8 mouse cellular contexts compared by ENCODE assay signal in the genomic region with DNA sequence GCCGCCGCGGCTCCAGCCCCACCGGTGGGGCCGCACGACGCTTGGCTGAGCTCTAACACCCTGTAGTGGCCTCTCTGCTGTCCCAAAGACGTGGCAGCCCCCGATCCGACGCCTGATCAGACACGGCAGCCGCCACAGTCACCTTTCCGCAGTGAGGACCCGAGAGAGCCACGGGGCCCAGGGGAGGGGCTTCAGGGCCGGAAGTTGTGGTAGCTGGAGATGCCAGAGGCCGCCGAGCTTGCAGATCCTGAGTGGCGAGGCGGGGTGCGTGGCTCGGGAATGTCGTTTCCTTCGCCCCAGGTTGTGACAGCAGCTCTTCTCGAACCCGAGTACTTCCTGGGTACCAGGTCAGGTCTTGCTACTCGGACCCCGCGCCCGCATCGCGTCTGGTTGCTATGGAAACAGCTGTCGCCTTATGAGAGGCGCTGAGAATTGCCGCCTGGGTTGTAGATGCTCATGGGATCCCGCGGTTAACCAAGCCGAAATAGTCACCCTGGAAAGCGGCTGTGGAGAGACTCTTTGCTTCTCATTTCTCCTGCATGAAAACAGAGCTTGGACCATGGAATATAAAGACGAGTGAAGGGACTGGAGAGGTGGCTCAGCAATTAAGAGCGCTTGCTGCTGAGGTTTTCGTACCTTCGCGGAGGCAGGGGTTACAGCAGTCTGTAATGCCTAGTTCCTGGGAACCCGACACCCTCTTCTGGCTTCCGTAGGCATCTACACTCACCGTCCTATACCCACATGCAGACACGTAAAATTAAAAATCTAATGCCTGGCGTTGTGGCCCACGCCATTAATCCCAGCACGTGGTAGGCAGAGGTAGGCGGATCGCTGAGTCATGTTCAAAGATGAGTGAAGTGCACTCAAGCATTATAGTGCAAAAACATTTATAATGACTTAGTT. TPM values are rescaled to one million over a fixed set of nuclear protein-coding genes. Genes with fewer than 3 reads are reported as not detected.
DNase-seq lines count a peak whose midpoint lies in the region; ATAC-seq and TF ChIP-seq lines count a peak whose summit lies in the region.

A gene (minus strand): TSS at position 26 of the 903 bp plus-strand sequence.

- WGBS in bone marrow, adult 2 months: 7% methylated on average over 54 of the region's 54 CpGs
- 8% methylated on average over 52 of the region's 54 CpGs for WGBS in embryonic facial prominence, embryonic 14.5 days
- WGBS in heart, adult 2 months: 7% methylated on average over 53 of the region's 54 CpGs
- WGBS in limb, embryonic 13.5 days: 8% methylated on average over 48 of the region's 54 CpGs
- WGBS in midbrain, embryonic 15.5 days: 7% methylated on average over 54 of the region's 54 CpGs

- H3K36me3 ChIP-seq in embryonic facial prominence, embryonic 14.5 days (ENCODE audit: control insufficient read depth, insufficient read depth, low read length): no peaks in the 10 kb centered on the region
- no peaks in the 10 kb centered on the region for H3K36me3 ChIP-seq in heart, adult 2 months (ENCODE audit: control insufficient read depth, insufficient read depth, low read length)
- no peaks in the 10 kb centered on the region for H3K36me3 ChIP-seq in limb, embryonic 13.5 days
- H3K36me3 ChIP-seq in midbrain, embryonic 15.5 days (replicated peaks): no peaks in the 10 kb centered on the region

- no peaks in the 10 kb centered on the region; the same call in 1 of the 2 replicates for H3K4me1 ChIP-seq in bone marrow, adult 2 months (ENCODE audit: control insufficient read depth, insufficient read depth, low read length)
- no peaks in the 10 kb centered on the region; the same call in 1 of the 2 replicates for H3K4me1 ChIP-seq in embryonic facial prominence, embryonic 14.5 days (ENCODE audit: control insufficient read depth, insufficient read depth, low read length)
- peaks cover 1% of the 10 kb centered on the region; the same call in 1 of the 2 replicates for H3K4me1 ChIP-seq in heart, adult 2 months (ENCODE audit: control insufficient read depth, insufficient read depth, low read length)
- peaks cover 4% of the 10 kb centered on the region; the same call in 1 of the 2 replicates for H3K4me1 ChIP-seq in limb, embryonic 13.5 days
- H3K4me1 ChIP-seq in midbrain, embryonic 15.5 days: peaks cover 7% of the 10 kb centered on the region

- H3K4me2 ChIP-seq in embryonic facial prominence, embryonic 14.5 days (ENCODE audit: low read depth, low read length): peak within 1 kb of the TSS; percentile 57
- H3K4me2 ChIP-seq in limb, embryonic 13.5 days (replicated peaks): peak within 1 kb of the TSS; percentile 66
- H3K4me2 ChIP-seq in midbrain, embryonic 15.5 days: peak within 1 kb of the TSS; percentile 62

- H3K9me3 ChIP-seq in embryonic facial prominence, embryonic 14.5 days (ENCODE audit: control insufficient read depth, low read length): no peaks in the 10 kb centered on the region
- H3K9me3 ChIP-seq in limb, embryonic 13.5 days: no peaks in the 10 kb centered on the region
- H3K9me3 ChIP-seq in midbrain, embryonic 15.5 days: no peaks in the 10 kb centered on the region

- no peaks in the 10 kb centered on the region for H3K27me3 ChIP-seq in embryonic facial prominence, embryonic 14.5 days (replicated peaks; ENCODE audit: control insufficient read depth, insufficient read depth, low read length)
- H3K27me3 ChIP-seq in heart, adult 2 months (ENCODE audit: control insufficient read depth, insufficient read depth, low read length): no peaks in the 10 kb centered on the region
- H3K27me3 ChIP-seq in limb, embryonic 13.5 days: no peaks in the 10 kb centered on the region
- H3K27me3 ChIP-seq in midbrain, embryonic 15.5 days (replicated peaks): no peaks in the 10 kb centered on the region

- H3K79me2 ChIP-seq in heart, adult 2 months (replicated peaks; ENCODE audit: control insufficient read depth, insufficient read depth, low read length): peaks cover 3% of the 10 kb centered on the region; the same call in 1 of the 2 replicates

- H3K4me3 ChIP-seq in bone marrow, adult 2 months (replicated peaks; ENCODE audit: control insufficient read depth, low read depth, low read length): peak within 1 kb of the TSS; percentile 99
- peak within 1 kb of the TSS; percentile 77 for H3K4me3 ChIP-seq in embryonic facial prominence, embryonic 14.5 days (ENCODE audit: low read depth, low read length)
- H3K4me3 ChIP-seq in heart, adult 2 months: peak within 1 kb of the TSS; percentile 76
- peak within 1 kb of the TSS; percentile 82 for H3K4me3 ChIP-seq in limb, embryonic 13.5 days
- peak within 1 kb of the TSS; percentile 96 for H3K4me3 ChIP-seq in midbrain, embryonic 15.5 days

- no peak for TF ChIP-seq CTCF in bone marrow, adult 2 months (IDR thresholded peaks at IDR 0.05; ENCODE audit: control insufficient read depth, insufficient read depth, low read length)
- 0 out of 2 replicates have a peak, but pooled peaks have one; percentile 9 for TF ChIP-seq CTCF in heart, adult 2 months (IDR thresholded peaks at IDR 0.05)

- intact Hi-C loops in heart, adult 2 months (cut with DNase I): loop anchor here (5.0 kb wide), 2 partner anchors 315 to 450 kb away; a partner anchor contains a TSS

- H3K9ac ChIP-seq in embryonic facial prominence, embryonic 14.5 days (ENCODE audit: low read depth, low read length): peak within 1 kb of the TSS; percentile 95
- peak within 1 kb of the TSS; percentile 97 for H3K9ac ChIP-seq in heart, adult 2 months (ENCODE audit: low read depth, low read length)
- H3K9ac ChIP-seq in limb, embryonic 13.5 days: peak within 1 kb of the TSS; percentile 86
- H3K9ac ChIP-seq in midbrain, embryonic 15.5 days: peak within 1 kb of the TSS; percentile 86

- TF ChIP-seq POLR2A in bone marrow, adult 2 months (IDR thresholded peaks at IDR 0.05; ENCODE audit: borderline replicate concordance, control insufficient read depth, low read depth, low read length): peak; percentile 43; the same call in 1 of the 2 replicates
- TF ChIP-seq POLR2A in heart, adult 2 months (IDR thresholded peaks at IDR 0.05; ENCODE audit: insufficient read depth, low read depth, low read length): peak; percentile 65

- no peak; the same call in 1 of the 2 replicates for TF ChIP-seq EP300 in heart, adult 2 months (IDR thresholded peaks at IDR 0.05; ENCODE audit: insufficient read depth, low read depth, low read length)

- ATAC-seq in embryonic facial prominence, embryonic 14.5 days (ENCODE audit: low read depth): peak; percentile 96
- ATAC-seq in limb, embryonic 13.5 days (ENCODE audit: low FRiP score, low read depth): peak; percentile 92
- peak; percentile 96 for ATAC-seq in midbrain, embryonic 15.5 days (replicated peaks)

- H3K27ac ChIP-seq in bone marrow, adult 2 months (ENCODE audit: control insufficient read depth, insufficient read depth, low read depth, low read length, poor library complexity): peak within 1 kb of the TSS; percentile 99
- peak within 1 kb of the TSS; percentile 98 for H3K27ac ChIP-seq in embryonic facial prominence, embryonic 14.5 days (replicated peaks; ENCODE audit: low read depth, low read length)
- H3K27ac ChIP-seq in heart, adult 2 months: peak within 1 kb of the TSS; percentile 100
- H3K27ac ChIP-seq in limb, embryonic 13.5 days: peak within 1 kb of the TSS; percentile 94
- peak within 1 kb of the TSS; percentile 99 for H3K27ac ChIP-seq in midbrain, embryonic 15.5 days

- DNase-seq in A20 (ENCODE audit: low read depth, low spot score): peak; percentile 97
- DNase-seq in embryonic facial prominence, embryonic 14.5 days (ENCODE audit: low spot score): peak; percentile 94
- DNase-seq in heart, adult 2 months: peak; percentile 94
- DNase-seq in kidney, adult 8-10 months: peak; percentile 84 to 93
- DNase-seq in spleen, adult 18-20 months: peak; percentile 81 to 92

RNA-seq across cellular contexts. Expression of the gene that starts here (rescaled TPM):
- 1.3 and 6.3 TPM in 2 replicates for polyA plus RNA-seq in bone marrow, adult 2 months (2011; ENCODE audit: insufficient read depth, insufficient read length, low replicate concordance, missing spikeins)
- 37.7 and 38.0 TPM in 2 replicates for polyA plus RNA-seq in embryonic facial prominence, embryonic 14.5 days (2014; fragmentation: Nextera tagmentation; extraction: Ambion mirVana)
- total RNA-seq in heart, adult 2 months (2021): 10 to 100 TPM; 16.4 to 17.1 TPM
- polyA plus RNA-seq in heart, adult 2 months (2012; rRNA removed): 5.9 and 8.8 TPM in 2 replicates
- 32.3 and 32.4 TPM in 2 replicates for polyA plus RNA-seq in limb, embryonic 13.5 days (2015; fragmentation: Nextera tagmentation; extraction: Ambion mirVana)
- polyA plus RNA-seq in midbrain, embryonic 15.5 days (2015; fragmentation: Nextera tagmentation; extraction: Ambion mirVana): 38.1 and 39.0 TPM in 2 replicates

Comparison
In these comparisons a context has a peak if more than half of its experiments do, and no peak if none do; other contexts are left out.
1. Peak in every context shown above with its lines: DNase-seq, ATAC-seq, H3K4me3 ChIP-seq and H3K27ac ChIP-seq.